Mouse (Mus musculus): ENCODE measurements around the gene Prn.

Prn gene

DNA sequence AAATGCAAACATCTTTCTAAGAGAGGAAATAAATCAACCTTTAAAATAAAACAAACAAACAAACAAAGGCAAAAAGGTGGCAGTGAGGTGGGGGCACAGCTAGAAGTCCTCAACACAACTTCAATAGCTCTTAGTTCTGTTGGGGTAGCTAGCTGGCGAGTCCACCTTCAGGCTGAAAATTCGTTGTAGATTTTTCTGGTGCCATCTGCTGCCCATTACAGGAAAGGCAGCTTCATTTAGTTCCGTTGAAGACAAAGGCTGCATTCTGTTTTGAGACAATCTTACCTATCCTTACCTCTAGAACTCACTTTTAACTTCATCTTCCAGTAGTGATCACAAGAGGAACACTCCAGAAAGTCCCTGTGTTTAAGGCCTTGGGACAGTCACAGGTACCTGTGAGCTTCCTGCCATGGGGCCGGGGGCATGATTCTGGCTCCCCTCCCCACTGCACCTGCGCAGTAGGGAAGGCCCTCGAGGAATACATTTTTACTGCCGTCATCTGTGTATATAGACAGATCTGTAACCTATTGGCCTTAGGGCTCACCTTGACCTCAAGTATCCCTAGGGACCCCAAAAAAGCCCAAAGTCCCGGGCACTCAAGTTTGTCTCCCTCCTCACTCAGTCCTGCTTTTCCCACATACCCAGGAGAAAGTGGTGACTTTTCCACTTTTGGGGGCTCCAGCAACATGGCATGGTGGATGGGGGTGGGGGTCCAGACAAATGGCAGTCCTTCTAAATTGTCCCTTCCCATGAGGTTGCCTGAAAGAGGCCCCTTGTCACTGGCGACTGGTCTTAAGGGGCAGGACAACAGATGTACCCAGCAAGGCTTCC lies 40.2 kb downstream of the Prn start:
- DNase-seq, result peak; percentile 72 to 75

GRCm38 (mm10) chr2:131950598-131951095 lies 40.9 kb downstream of the Prn start, which contains the start of gene Prnd:
Prnd (plus strand) TSS chr2:131950861.
- peak; percentile 54 to 63 for DNase-seq

- DNase-seq, result peak; percentile 43 to 56
These were observed 42.7 kb downstream of the Prn start for GRCm38 (mm10) chr2:131952456-131952855.

- peak; percentile 26 to 47 for DNase-seq
These were observed 43.3 kb downstream of the Prn start for GRCm38 (mm10) chr2:131952961-131953538.

- DNase-seq, result no peak
These were observed 44.0 kb downstream of the Prn start for GRCm38 (mm10) chr2:131953711-131954110.

- peak in 1 of 2 experiments; percentile 16 for DNase-seq
These were observed 45.1 kb downstream of the Prn start for GRCm38 (mm10) chr2:131954835-131955234.

- peak; percentile 48 to 61 for DNase-seq
These were observed 45.5 kb downstream of the Prn start for GRCm38 (mm10) chr2:131955264-131955663.

GRCm38 (mm10) chr2:131956336-131957256 lies 46.8 kb downstream of the Prn start:
- DNase-seq, result no peak

DNA sequence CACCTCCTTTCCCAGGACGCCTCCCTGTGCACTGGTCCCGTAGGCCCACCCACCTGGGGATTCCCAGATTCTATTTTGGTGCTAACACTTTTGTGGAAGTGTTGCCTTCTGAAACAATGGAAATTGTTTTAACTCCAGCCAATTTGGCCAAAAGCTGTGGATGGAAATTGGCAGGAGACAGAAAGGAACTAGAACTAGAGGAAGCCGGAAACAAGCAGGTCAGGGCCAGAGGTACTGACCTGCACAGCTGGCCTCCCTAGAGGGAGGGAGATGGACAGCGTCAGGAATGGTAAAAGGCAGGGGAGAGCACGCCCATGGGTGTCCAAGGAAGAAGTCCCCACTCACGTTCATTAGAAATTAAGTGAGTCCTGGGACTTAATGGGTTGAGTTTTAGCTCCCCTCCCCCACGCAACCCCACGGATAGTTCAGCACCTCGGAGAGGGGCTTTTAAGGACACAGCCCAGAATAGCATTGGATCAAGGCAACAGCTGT lies 48.0 kb downstream of the Prn start:
- DNase-seq, result peak; percentile 47 to 59

DNA sequence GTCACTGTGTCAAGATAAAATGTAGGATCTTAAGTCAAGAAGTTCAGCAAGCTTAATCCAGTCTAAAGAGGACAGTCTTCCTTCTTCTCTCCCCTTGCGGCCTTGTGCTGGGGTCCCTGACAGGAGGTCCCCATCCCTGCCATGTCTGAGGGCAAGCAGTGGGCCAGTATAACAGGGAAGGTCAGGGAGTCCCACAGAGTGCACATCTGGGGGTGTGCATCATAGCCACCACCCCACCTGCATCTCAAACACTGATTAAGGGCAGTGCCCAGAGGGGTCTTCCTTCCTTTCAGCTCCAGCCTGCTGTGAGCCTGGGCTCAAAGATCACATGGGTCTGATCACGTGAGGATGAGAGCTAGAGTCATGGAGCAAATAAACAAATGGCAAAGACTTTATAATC lies 51.9 kb downstream of the Prn start:
- DNase-seq, result no peak

- no peak for DNase-seq
These were observed 60.8 kb downstream of the Prn start for GRCm38 (mm10) chr2:131970597-131970996.

- no peak for DNase-seq
These were observed 61.3 kb downstream of the Prn start for GRCm38 (mm10) chr2:131971098-131971497.

DNA sequence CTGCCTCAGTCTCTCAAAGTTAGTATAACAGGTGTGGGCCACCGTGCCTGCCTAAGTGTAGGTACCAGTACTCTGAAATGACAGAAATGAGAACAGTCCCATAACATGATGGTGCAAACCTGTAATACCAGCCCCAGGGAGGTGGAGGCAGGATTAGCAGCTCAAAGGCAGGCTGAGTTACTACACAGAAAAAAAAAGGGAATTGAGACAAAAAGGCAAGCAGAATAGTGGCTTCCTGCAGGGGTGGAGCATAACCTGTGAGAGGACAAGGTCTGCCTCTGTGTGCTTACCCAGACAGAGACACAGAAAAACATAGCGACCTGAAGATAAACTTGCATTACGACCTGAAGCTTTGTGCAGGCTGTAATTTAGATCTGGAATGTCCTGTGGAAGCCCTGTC lies 66.9 kb downstream of the Prn start:
- DNase-seq, result no peak

DNA sequence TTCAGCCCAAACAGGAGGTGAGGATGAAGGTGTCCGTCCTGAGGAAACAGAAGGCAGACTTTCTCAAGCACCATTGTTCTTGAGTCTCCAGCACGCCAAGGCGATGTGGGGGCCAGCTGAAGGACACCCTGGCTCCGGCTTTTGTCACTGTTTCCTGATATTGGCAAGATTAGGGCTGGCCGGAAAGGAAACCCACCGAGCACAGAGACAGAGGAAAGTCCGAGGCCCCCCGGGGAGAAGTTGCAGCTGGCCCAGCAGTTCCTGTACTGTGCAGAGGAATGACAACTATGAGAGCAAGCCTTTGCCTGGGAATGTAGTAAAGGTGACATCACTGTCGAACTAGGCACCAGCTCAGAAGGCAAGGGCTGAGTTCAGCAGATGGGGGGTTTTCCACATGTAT lies 71.1 kb downstream of the Prn start:
- DNase-seq, result peak; percentile 53 to 72

DNA sequence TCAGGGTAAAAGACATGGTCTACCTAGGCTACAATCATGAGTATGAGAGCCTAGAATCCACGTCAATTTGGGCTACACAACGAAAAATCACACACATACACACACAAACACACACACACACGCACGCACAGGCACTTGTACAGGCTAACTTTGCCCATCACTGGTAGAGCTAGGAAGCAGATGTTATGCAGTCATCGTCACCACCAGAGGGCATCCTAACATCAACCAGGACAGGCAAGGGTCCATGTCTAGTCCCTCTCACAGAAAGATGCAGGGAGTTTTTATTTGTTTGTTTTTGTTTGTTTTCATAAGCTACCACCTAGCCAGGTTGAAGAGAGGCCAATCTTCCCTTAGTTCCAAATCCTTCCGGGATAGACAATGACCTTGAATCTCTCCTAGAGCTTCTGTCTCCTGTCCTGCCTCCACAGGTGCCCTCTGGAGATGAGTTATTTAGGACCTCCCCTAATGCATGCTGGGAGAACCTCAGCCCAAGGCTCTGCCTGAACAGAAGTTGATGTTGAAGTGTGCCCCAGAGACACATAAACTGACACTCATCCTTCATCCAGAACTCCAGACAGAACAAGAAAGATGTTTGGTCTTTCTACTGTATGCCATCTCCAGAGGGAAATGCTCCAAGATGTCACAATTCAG lies 72.9 kb downstream of the Prn start:
- peak; percentile 72 to 75 for DNase-seq

DNA sequence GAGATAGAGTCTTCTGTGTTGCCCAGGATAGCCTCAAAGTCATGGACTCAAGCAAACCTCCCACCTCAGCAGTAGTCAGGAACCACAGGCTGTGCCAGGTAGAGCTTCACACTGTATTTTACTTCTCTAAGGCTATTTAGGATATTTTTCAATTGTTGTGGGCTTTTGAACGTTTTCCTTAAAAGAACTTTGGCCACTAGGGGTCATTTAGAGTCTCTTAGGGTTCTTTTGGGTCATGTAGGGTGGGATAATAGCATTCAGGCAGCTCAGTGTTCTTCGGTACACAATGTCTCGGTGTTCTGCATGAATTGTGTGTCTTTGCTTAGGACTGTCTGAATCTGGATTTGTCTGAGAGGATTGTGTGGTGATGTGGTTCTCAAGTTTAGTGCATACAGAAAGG lies 78.2 kb downstream of the Prn start:
- DNase-seq, result no peak

GRCm38 (mm10) chr2:131988550-131988949 lies 78.8 kb downstream of the Prn start:
- DNase-seq, result no peak

GRCm38 (mm10) chr2:131992487-131992886 lies 82.7 kb downstream of the Prn start:
- DNase-seq, result no peak

DNA sequence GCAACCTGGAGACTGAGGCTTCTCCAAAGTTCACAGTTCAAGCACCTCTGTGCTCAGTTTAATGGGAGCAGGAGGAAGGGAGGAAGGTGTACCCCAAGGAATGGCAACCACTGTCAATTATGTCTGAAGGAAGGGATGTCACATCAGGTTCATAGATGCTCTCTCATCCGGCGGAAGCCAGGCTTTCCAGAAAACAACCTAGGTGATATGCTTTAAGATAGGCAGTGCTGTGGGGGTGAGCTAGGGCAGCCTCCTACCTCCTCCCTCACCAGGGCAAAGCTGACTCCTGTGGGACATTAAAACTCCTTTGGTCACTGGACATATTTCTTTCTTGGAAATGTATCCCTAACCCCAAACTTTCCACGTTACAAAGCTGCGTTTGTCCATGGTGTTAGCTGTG lies 83.4 kb downstream of the Prn start:
- no peak for DNase-seq

DNA sequence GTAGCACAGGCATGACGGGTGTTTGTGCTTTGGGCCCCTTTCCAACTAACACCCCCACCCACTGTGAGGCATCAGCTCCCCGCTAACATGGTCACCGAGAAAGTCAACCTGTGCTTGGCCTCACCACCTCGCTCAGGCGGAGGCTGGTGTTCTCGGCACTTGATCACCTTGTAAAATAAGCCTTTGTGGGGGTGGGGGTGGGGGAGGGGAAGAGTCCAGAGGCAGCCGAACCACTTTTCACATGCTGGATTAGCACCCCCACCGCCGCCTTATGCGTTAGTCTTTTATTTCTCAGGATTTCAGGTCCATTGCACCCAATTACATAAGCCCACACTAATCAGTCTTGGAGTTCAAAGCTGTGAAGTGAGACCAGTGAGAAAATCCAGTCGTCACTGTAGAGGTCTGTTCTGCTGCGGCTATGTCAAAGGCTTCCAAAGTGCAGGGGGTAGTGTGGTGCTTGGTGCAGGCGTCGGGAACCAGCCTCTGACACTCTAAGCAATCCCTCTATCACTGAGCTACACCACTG lies 83.9 kb downstream of the Prn start:
- DNase-seq, result peak; percentile 29 to 62

DNA sequence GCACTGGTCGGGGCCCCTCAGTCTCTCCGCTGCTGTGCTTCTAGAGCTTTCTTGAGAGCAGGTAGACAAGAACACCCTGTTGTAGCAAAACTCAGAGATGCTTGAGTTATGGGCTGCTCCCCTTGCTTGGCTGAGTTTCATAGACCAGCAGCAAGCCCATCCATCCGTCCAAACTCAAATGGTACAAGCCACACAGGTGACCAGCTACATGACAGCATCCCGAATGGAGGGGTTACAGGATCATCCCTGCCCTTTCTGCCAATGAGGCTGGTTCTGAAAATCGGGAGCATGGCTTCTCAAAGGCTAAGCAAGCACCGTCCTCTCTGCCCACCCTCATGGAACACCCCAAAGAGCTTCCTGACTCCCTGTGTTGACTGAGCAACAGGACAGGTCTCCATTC lies 85.2 kb downstream of the Prn start:
- no peak for DNase-seq

GRCm38 (mm10) chr2:131995742-131996141 lies 86.0 kb downstream of the Prn start:
- peak in 1 of 2 experiments; percentile 61 for DNase-seq

Data from kidney, postnatal 4 days (tissue).